Mouse (Mus musculus): ENCODE measurements at regions not wholly inside any gene's neighbourhood (a gene's known extent, or its start where the extent isn't known, plus 50 kb on each side); places are given as distances from the start of the nearest gene placed in this dataset.
"Not testable (repeated sequence)": the region's sequence is repeated elsewhere in the genome, so short reads cannot be mapped to it uniquely, and the experiment has no call there.

GRCm38 (mm10) chr11:7814556-7814955 is 600.8 kb upstream of the Igfbp3 start:
- DNase-seq (ENCODE audit: low spot score in 2 of 2): no peak

DNA sequence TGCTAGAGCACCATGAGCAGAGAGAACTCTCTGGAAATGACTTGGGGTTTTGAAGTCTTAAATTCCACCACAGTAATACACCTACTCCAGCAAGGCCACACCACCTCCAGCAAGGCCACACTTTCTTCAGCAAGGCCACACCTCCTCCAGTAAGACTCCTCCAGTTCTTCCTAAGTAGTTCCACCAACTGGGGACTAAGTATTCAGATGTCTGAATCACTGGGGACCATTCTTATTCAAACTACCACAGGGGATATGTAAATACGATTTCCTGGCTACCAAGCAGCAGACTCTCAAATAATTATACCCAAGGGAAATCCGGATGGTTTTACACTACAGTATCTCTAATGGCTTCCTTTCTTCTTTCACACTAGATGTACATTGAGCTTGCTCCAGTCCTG is 598.7 kb upstream of the Igfbp3 start:
- no peak for DNase-seq (ENCODE audit: low spot score in 2 of 2)

- DNase-seq (ENCODE audit: low spot score in 2 of 2): no peak
Observed at GRCm38 (mm10) chr11:7809741-7810140, 596.0 kb upstream of the Igfbp3 start.

GRCm38 (mm10) chr11:7796373-7796772 is 582.6 kb upstream of the Igfbp3 start:
- peak in 1 of 2 experiments; percentile 1 for DNase-seq (ENCODE audit: low spot score in 2 of 2)

- no peak for DNase-seq (ENCODE audit: low spot score in 2 of 2)
Observed at GRCm38 (mm10) chr11:7794206-7794605, 580.5 kb upstream of the Igfbp3 start.

DNA sequence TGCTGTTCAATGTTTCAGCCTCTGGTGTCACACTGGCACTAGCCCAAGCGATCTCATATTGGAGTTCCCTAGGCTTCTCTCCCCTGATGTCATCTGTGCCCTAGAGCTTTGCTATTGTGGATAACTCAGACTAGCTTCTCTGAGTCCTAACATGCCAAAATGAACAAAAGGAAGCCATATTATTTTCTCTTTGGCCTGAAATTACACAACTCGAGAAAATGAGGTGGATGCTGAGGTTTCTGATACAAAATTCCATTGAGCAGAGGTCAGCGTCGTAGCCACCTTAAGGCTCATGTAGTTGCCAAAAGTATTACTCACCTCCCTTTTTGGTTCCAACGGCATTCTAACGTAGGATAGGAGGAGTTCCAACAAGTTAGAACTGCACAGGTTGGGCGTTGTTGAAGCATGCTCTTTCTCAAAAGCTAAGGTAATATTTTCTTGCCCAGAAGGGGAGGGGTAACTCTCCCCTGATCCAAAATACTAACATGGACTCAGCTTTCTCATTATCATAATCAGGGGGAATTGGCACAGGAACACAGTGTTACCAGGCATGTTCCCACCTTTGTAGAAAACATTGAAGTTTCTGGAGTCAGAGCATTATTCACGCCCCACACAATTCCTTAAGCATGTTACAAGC is 566.9 kb upstream of the Igfbp3 start:
- DNase-seq (ENCODE audit: low spot score in 2 of 2): no peak

DNA sequence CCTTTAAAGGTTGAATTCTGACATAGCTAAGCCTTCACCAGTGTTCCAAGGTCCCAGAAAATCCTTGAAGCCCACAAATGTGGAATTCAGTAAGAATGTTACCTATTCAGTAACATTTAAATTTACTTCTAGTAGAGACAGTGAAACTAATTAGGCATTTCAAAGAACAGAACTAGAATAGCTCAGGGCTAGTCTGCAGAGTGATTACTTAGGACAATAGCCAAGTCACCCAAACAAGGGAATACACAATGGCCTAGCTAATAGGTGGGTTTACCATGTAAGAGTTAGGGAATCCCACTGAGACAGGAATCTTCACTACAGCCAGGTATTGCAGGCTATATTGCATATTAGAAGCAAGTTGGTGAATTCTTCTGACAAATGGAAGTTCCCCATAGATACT is 561.6 kb upstream of the Igfbp3 start:
- not testable (repeated sequence) for DNase-seq (ENCODE audit: low spot score in 2 of 2)

GRCm38 (mm10) chr11:7765303-7765702 is 551.6 kb upstream of the Igfbp3 start:
- DNase-seq (ENCODE audit: low spot score in 2 of 2): no peak

GRCm38 (mm10) chr11:7758862-7759467 is 545.2 kb upstream of the Igfbp3 start:
- no peak for DNase-seq (ENCODE audit: low spot score in 2 of 2)

All from frontal cortex, postnatal 36 days (tissue).